Mouse (Mus musculus) kidney, postnatal 14 days (tissue): ENCODE data around the gene Dst.
A peak's percentile ranks its signal among the peaks of the same experiment; 100 is the strongest.
"Not testable (repeated sequence)": the region's sequence is repeated elsewhere in the genome, so short reads cannot be mapped to it uniquely, and the experiment has no call there.

Experiments
- DNase-seq: peaks from one replicate; pipeline ENCODE4 v3.0.0; 2022; ENCODE audit warnings: mixed read lengths

Dst gene

GRCm38 (mm10) chr1:34306741-34307140 lies 398.7 kb downstream of the Dst start:
- no peak for DNase-seq

DNA sequence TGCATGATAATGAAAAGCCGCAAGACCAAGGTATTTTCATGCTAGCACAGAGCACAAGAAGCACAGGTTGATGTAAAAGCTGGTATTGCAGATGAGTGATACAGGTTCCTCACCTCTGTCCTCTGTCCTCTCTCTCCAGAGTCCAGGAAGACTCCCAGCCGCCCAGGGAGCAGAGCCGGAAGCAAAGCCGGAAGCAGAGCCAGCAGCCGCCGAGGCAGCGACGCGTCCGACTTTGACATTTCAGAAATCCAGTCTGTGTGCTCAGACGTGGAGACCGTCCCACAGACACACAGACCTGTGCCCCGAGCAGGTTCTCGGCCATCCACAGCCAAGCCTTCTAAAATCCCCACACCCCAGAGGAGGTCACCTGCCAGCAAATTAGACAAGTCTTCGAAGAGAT lies 399.2 kb downstream of the Dst start:
- no peak for DNase-seq

- DNase-seq: not testable (repeated sequence)
These were observed 400.8 kb downstream of the Dst start for GRCm38 (mm10) chr1:34308841-34309240.

- no peak for DNase-seq
These were observed 401.4 kb downstream of the Dst start for GRCm38 (mm10) chr1:34309396-34309795.

- DNase-seq: peak; percentile 23
These were observed 402.7 kb downstream of the Dst start for GRCm38 (mm10) chr1:34310532-34311250.

- no peak for DNase-seq
These were observed 404.8 kb downstream of the Dst start for GRCm38 (mm10) chr1:34312806-34313205.

GRCm38 (mm10) chr1:34315381-34315780 lies 407.4 kb downstream of the Dst start:
- DNase-seq: no peak

- DNase-seq: no peak
These were observed 416.2 kb downstream of the Dst start for GRCm38 (mm10) chr1:34324255-34324654.

- DNase-seq: no peak
These were observed 420.6 kb downstream of the Dst start for GRCm38 (mm10) chr1:34328606-34329005.

- peak; percentile 23 for DNase-seq
These were observed 423.7 kb downstream of the Dst start for GRCm38 (mm10) chr1:34331767-34332166.
